Mouse (Mus musculus): ENCODE measurements around the gene Vezt. TPM values are rescaled to one million over a fixed set of nuclear protein-coding genes. Genes with fewer than 3 reads are reported as not detected.

The Vezt gene
- total and polyA plus RNA-seq, 3 experiments: 17.2 to 21.2 (median 18.0) TPM

GRCm38 (mm10) chr10:93889976-93890375, 145.6 kb downstream of the Vezt start:
- in situ Hi-C loops (cut with MboI; ENCODE audit: low pct_ligation_motif_present, low pct_unique_long_range_greater_than_20kb, low sequenced_read_pairs): no loop called here
- Histone ChIP-seq H3K27me3 (replicated peaks) (no peaks in the 10 kb centered on the region), H3K36me3 (replicated peaks in 1 of 2; ENCODE audit: control insufficient read depth in 1 of 2, insufficient read depth in 1 of 2, low read length in 1 of 2) (peaks cover 17 to 21% of the 10 kb centered on the region in 2 experiments), H3K9me3 (replicated peaks; ENCODE audit: low read length) (no peaks in the 10 kb centered on the region), H3K4me3 (replicated peaks in 1 of 3; ENCODE audit: low read depth in 2 of 3, low read length in 2 of 3, poor library complexity in 1 of 3) (peak overlapping the region; percentile 88 to 95 (median 91)), H3K27ac (ENCODE audit: insufficient read depth, low read depth) (no peak overlapping the region), H3K79me2 (replicated peaks; ENCODE audit: control insufficient read depth, extremely low read depth, insufficient read depth, poor library complexity, severe bottlenecking) (peaks cover 47% of the 10 kb centered on the region), H3K4me2 (ENCODE audit: insufficient read depth, low read depth, poor library complexity, severe bottlenecking) (peak overlapping the region; percentile 63), H3K4me1 (ENCODE audit: control insufficient read depth in 1 of 2, insufficient read depth in 2 of 2) (peaks cover 0 to 29% of the 10 kb centered on the region in 2 experiments; a peak in 2 of 4 replicates), H3K9ac (ENCODE audit: insufficient read depth, low read depth) (peak overlapping the region; percentile 93)
- DNase-seq (ENCODE audit: extremely low read depth): no peak
- dilution Hi-C loops (cut with MboI; ENCODE audit: extremely low pct_ligation_motif_present, extremely low pct_unique_long_range_greater_than_20kb, low sequenced_read_pairs): no loop called here
- no peak for TF ChIP-seq MAZ (IDR thresholded peaks at IDR 0.05; ENCODE audit: low read depth, low read length)
- TF ChIP-seq JUND (conservative IDR thresholded peaks at IDR 0.05; ENCODE audit: low read depth, low read length): no peak
- TF ChIP-seq CHD2 (IDR thresholded peaks at IDR 0.05; ENCODE audit: low read length): no peak
- TF ChIP-seq POLR2A (IDR thresholded peaks at IDR 0.05; ENCODE audit: low read depth, low read length): no peak
- no peak for TF ChIP-seq BHLHE40 (IDR thresholded peaks at IDR 0.05; ENCODE audit: low read depth, low read length)
- TF ChIP-seq IRF4 (IDR thresholded peaks at IDR 0.05; ENCODE audit: low read depth, low read length): no peak
- no peak for TF ChIP-seq EP300 (IDR thresholded peaks at IDR 0.05; ENCODE audit: low read length)
- TF ChIP-seq PAX5 (IDR thresholded peaks at IDR 0.05; ENCODE audit: low read length): no peak
- TF ChIP-seq JUN (IDR thresholded peaks at IDR 0.05; ENCODE audit: insufficient read depth, low read depth, low read length): no peak
- no peak for TF ChIP-seq ZC3H11A (IDR thresholded peaks at IDR 0.05; ENCODE audit: low read depth, low read length)

- no peaks in the 10 kb centered on the region for H3K27me3 ChIP-seq (replicated peaks)
- H3K4me3 ChIP-seq (replicated peaks in 1 of 3; ENCODE audit: low read depth in 2 of 3, low read length in 2 of 3, poor library complexity in 1 of 3): peak overlapping the region; percentile 88 to 95 (median 91)
- peak; percentile 83 for DNase-seq (ENCODE audit: extremely low read depth)
- peaks cover 0 to 33% of the 10 kb centered on the region in 2 experiments; a peak in 2 of 4 replicates for H3K4me1 ChIP-seq (ENCODE audit: control insufficient read depth in 1 of 2, insufficient read depth in 2 of 2)
- TF ChIP-seq MAX (IDR thresholded peaks at IDR 0.05; ENCODE audit: low read length) (peak; percentile 97), SIN3A (IDR thresholded peaks at IDR 0.05; ENCODE audit: low read length) (peak; percentile 87), USF1 (IDR thresholded peaks at IDR 0.05; ENCODE audit: low read depth, low read length) (no peak; the same call in 1 of the 2 replicates), PAX5 (IDR thresholded peaks at IDR 0.05; ENCODE audit: low read length) (no peak), BHLHE40 (IDR thresholded peaks at IDR 0.05; ENCODE audit: low read depth, low read length) (no peak), POLR2AphosphoS2 (IDR thresholded peaks at IDR 0.05; ENCODE audit: low read depth, low read length) (peak; percentile 80), KAT2A (IDR thresholded peaks at IDR 0.05; ENCODE audit: insufficient replicate concordance, low read length) (peak; percentile 70; the same call in 1 of the 2 replicates), CTCF (conservative IDR thresholded peaks at IDR 0.05 in 1 of 2, IDR thresholded peaks at IDR 0.05 in 1 of 2; ENCODE audit: low read depth in 2 of 2, low read length in 2 of 2) (no peak), MAZ (IDR thresholded peaks at IDR 0.05; ENCODE audit: low read depth, low read length) (0 out of 2 replicates have a peak, but pooled peaks have one; percentile 30), NELFE (IDR thresholded peaks at IDR 0.05; ENCODE audit: low read depth, low read length) (peak; percentile 94), MAFK (IDR thresholded peaks at IDR 0.05; ENCODE audit: insufficient replicate concordance, low read length) (no peak), IRF4 (IDR thresholded peaks at IDR 0.05; ENCODE audit: low read depth, low read length) (peak; percentile 40; the same call in 1 of the 2 replicates), ZKSCAN1 (IDR thresholded peaks at IDR 0.05; ENCODE audit: borderline replicate concordance, low read depth, low read length) (no peak), RAD21 (IDR thresholded peaks at IDR 0.05; ENCODE audit: low read depth, low read length) (no peak), ZMIZ1 (IDR thresholded peaks at IDR 0.05; ENCODE audit: low read depth, low read length) (peak; percentile 91), E2F4 (IDR thresholded peaks at IDR 0.05; ENCODE audit: insufficient replicate concordance, low read depth, low read length) (no peak), ZNF384 (IDR thresholded peaks at IDR 0.05; ENCODE audit: low read depth, low read length) (no peak), NRF1 (IDR thresholded peaks at IDR 0.05; ENCODE audit: low read depth, low read length) (0 out of 2 replicates have a peak, but pooled peaks have one; percentile 25), ETS1 (conservative IDR thresholded peaks at IDR 0.05; ENCODE audit: low read depth, low read length) (0 out of 2 replicates have a peak, but pooled peaks have one; percentile 18), HCFC1 (IDR thresholded peaks at IDR 0.05; ENCODE audit: low read depth, low read length) (peak; percentile 84), ELF1 (IDR thresholded peaks at IDR 0.05; ENCODE audit: low read depth, low read length) (peak; percentile 78), MXI1 (IDR thresholded peaks at IDR 0.05; ENCODE audit: low read depth, low read length) (peak; percentile 94), MYC (IDR thresholded peaks at IDR 0.05; ENCODE audit: low read depth, low read length) (peak; percentile 94), TBP (conservative IDR thresholded peaks at IDR 0.05; ENCODE audit: low read depth, low read length) (peak; percentile 69; the same call in 1 of the 2 replicates), GABPA (IDR thresholded peaks at IDR 0.05; ENCODE audit: insufficient replicate concordance, low read depth, low read length) (peak; percentile 14; the same call in 1 of the 2 replicates), POLR2A (IDR thresholded peaks at IDR 0.05; ENCODE audit: low read depth, low read length) (peak; percentile 89), TCF12 (IDR thresholded peaks at IDR 0.05; ENCODE audit: low read depth, low read length) (peak; percentile 91)
- H3K36me3 ChIP-seq (replicated peaks in 1 of 2; ENCODE audit: control insufficient read depth in 1 of 2, insufficient read depth in 1 of 2, low read length in 1 of 2): peaks cover 18 to 25% of the 10 kb centered on the region in 2 experiments
- dilution Hi-C loops (cut with MboI; ENCODE audit: extremely low pct_ligation_motif_present, extremely low pct_unique_long_range_greater_than_20kb, low sequenced_read_pairs) (no loop called here), in situ Hi-C loops (cut with MboI; ENCODE audit: low pct_ligation_motif_present, low pct_unique_long_range_greater_than_20kb, low sequenced_read_pairs) (no loop called here)
- H3K27ac ChIP-seq (ENCODE audit: insufficient read depth, low read depth): peak overlapping the region; percentile 78
- H3K79me2 ChIP-seq (replicated peaks; ENCODE audit: control insufficient read depth, extremely low read depth, insufficient read depth, poor library complexity, severe bottlenecking): peaks cover 51% of the 10 kb centered on the region
- no peaks in the 10 kb centered on the region for H3K9me3 ChIP-seq (replicated peaks; ENCODE audit: low read length)
- H3K4me2 ChIP-seq (ENCODE audit: insufficient read depth, low read depth, poor library complexity, severe bottlenecking): peak overlapping the region; percentile 63
- H3K9ac ChIP-seq (ENCODE audit: insufficient read depth, low read depth): peak overlapping the region; percentile 93
These were observed 146.1 kb downstream of the Vezt start for GRCm38 (mm10) chr10:93889579-93889950.

All from CH12.LX (cell line).